Mouse (Mus musculus) CH12.LX (cell line): ENCODE measurements around the gene C1qbp.
A peak's percentile ranks its signal among the peaks of the same experiment; 100 is the strongest.

Experiments
- E2F4 ChIP-seq: IDR thresholded peaks from 2 replicates; pipeline ENCODE4 v1.6.1; 2011; ENCODE audit warnings: low read depth, low read length, improper control_type of control experiment; ENCODE audit not compliant: insufficient replicate concordance
- HCFC1 ChIP-seq: IDR thresholded peaks from 2 replicates; pipeline ENCODE4 v1.6.1; 2012; ENCODE audit warnings: low read depth, mild to moderate bottlenecking, inconsistent platforms, low read length, improper control_type of control experiment
- IRF4 ChIP-seq: IDR thresholded peaks from 2 replicates; pipeline ENCODE4 v1.6.1; 2014; ENCODE audit warnings: low read depth, mild to moderate bottlenecking, inconsistent platforms, low read length, improper control_type of control experiment
- KAT2A ChIP-seq: IDR thresholded peaks from 2 replicates; pipeline ENCODE4 v1.6.1; 2012; ENCODE audit warnings: low read length, improper control_type of control experiment, inconsistent platforms; ENCODE audit not compliant: insufficient replicate concordance
- MAFK ChIP-seq: IDR thresholded peaks from 2 replicates; pipeline ENCODE4 v1.6.1; 2011; ENCODE audit warnings: low read length, improper control_type of control experiment; ENCODE audit not compliant: insufficient replicate concordance
- PAX5 ChIP-seq: IDR thresholded peaks from 2 replicates; pipeline ENCODE4 v1.6.1; 2012; ENCODE audit warnings: low read length, inconsistent platforms, mixed read lengths
- POLR2AphosphoS2 ChIP-seq: IDR thresholded peaks from 2 replicates; pipeline ENCODE4 v1.6.1; 2011; ENCODE audit warnings: low read depth, low read length, improper control_type of control experiment
- USF2 ChIP-seq: conservative IDR thresholded peaks from 2 replicates; pipeline ENCODE4 v1.6.1; 2011; ENCODE audit warnings: low read depth, low read length, improper control_type of control experiment
- ZNF384 ChIP-seq: IDR thresholded peaks from 2 replicates; pipeline ENCODE4 v1.6.1; 2012; ENCODE audit warnings: low read depth, low read length, improper control_type of control experiment, inconsistent platforms

- TF ChIP-seq PAX5 (no peak), HCFC1 (no peak), KAT2A (no peak), IRF4 (no peak), USF2 (no peak), ZNF384 (no peak), MAFK (peak; percentile 67), POLR2AphosphoS2 (no peak), E2F4 (no peak)
Measured at GRCm38 (mm10) chr11:70943651-70944050, 39.2 kb downstream of the C1qbp start.
